Mouse (Mus musculus): ENCODE results near the gene Nt5c.

DNA sequence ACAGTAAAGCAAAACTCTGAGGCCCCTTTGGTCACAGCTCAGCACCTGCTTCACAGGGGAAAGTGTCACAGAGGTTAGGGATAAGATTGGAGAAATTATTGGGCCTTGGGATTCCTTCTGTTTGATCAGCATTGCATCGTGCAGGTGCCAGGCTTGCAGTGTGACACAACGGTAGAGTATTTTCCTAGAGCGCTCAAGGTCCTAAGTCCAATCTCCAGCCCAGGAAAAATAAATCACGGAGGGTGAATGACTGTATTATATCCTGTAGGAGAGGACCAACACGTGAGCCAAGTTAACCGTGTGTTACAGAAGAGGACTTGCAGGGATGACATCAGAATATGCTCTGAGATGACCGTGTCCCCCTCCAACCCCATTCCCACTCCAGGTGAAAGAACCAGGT, 41.5 kb downstream of the Nt5c start:
- no peak for TF ChIP-seq ZC3H11A (IDR thresholded peaks at IDR 0.05; ENCODE audit: low read depth, low read length)
- no peak for TF ChIP-seq CHD2 (IDR thresholded peaks at IDR 0.05; ENCODE audit: low read length)
- TF ChIP-seq MEF2A (IDR thresholded peaks at IDR 0.05; ENCODE audit: extremely low read depth, insufficient replicate concordance, low read depth, low read length, poor library complexity, severe bottlenecking), result no peak
- no peak for TF ChIP-seq POLR2AphosphoS5 (IDR thresholded peaks at IDR 0.05; ENCODE audit: borderline replicate concordance, low read depth, low read length)
- no peak for TF ChIP-seq MAFK (IDR thresholded peaks at IDR 0.05; ENCODE audit: borderline replicate concordance, low read depth, low read length)
- TF ChIP-seq CTCF (IDR thresholded peaks at IDR 0.05 in 2 of 3, conservative IDR thresholded peaks at IDR 0.05 in 1 of 3; ENCODE audit: control insufficient read depth in 1 of 3, insufficient read depth in 1 of 3, low read depth in 2 of 3, low read length in 3 of 3, poor library complexity in 1 of 3, severe bottlenecking in 1 of 3), result no peak
- TF ChIP-seq MAX (IDR thresholded peaks at IDR 0.05; ENCODE audit: low read length), result no peak

Measured in MEL (cell line).